Mouse (Mus musculus) cerebellum, adult 11-12 months (tissue): ENCODE measurements around the gene Tpmt.

Source experiments
- DNase-seq: peaks from one replicate; pipeline ENCODE4 v3.0.0; 2022

The Tpmt gene

DNA sequence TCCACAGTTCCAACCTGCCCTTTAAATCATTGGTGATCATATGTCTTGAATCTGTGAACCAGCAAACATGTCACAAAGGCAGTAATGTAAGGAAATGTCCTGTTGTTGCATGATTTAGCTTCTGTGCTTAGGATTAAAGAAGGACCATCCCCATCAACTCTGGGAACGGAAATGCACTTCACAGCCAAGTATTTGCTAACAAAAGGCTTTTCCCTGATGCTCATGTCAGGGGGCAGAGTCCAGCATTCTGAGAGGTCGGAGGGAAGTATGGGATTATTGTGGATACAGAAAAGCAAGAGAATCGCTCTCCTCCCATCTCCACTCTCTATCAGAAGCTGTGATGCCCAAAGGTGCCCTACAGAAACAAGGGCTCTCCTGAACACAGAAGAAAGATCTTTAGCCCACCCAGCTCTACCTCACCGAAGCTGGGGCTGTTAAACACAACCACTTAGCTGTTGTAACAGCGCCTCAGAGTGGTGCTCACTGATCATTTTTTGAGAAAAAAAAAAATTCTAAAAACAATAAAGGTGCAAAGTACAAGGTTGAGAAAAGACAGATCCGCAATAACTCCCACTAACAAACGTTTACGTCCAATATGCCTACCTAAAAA lies 2.4 kb downstream of the Tpmt start:
- no peak for DNase-seq

DNA sequence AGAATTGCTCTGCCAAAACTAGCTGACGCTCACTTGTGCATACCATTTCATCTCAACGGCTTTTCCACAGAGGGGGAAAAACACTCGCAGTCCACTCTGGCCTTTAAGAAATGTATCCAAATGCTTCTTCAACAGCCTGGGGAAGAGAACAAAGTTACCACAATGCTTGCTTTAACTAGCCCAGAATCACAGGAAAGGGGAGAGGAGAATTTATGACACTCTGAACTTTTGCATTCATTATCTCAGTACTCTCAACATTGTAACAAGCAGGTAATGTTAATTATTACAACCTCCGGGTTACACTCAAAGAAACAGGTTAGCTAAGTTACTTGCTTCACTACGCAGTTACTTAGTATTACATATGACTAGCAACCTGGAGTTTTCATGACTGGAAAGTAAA lies 4.5 kb downstream of the Tpmt start:
- DNase-seq: no peak

DNA sequence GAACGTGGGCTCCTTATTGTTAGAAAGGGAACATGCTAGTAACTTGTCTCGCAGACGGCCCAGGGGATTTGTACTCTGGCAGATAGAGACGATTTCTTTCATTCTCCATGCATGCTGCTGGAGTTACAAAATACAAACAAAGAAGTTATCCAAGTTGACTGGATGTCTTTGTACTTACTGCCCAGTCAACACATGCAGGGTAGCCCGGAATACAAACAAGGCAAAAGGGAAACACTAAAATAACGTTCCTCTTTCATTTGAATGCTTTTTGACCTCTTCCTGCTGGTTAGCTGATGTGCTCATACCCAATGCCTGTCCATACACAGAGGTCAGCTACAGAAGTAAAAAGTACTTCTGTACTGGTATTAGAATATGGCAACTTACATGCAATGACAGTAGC lies 6.6 kb downstream of the Tpmt start:
- DNase-seq: no peak

DNA sequence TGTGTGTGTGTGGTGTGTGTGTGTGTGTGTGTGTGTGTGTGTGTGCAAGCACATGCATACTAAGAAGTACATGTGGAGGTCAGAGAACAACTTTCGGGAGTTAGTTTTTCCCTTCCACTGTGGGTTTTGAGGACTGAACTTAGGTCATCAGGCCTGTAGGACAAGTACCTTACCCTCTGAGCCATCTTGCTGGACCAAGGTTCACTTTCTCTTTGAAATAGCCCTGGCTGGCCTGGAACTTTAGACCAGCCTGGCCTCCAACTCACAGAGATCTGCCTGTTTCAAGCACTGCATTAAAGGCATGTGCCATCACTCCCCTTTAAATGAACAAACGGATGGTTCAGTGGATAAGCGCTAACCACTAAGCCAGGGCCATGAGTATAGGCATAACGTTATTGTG lies 10.9 kb downstream of the Tpmt start:
- no peak for DNase-seq

DNA sequence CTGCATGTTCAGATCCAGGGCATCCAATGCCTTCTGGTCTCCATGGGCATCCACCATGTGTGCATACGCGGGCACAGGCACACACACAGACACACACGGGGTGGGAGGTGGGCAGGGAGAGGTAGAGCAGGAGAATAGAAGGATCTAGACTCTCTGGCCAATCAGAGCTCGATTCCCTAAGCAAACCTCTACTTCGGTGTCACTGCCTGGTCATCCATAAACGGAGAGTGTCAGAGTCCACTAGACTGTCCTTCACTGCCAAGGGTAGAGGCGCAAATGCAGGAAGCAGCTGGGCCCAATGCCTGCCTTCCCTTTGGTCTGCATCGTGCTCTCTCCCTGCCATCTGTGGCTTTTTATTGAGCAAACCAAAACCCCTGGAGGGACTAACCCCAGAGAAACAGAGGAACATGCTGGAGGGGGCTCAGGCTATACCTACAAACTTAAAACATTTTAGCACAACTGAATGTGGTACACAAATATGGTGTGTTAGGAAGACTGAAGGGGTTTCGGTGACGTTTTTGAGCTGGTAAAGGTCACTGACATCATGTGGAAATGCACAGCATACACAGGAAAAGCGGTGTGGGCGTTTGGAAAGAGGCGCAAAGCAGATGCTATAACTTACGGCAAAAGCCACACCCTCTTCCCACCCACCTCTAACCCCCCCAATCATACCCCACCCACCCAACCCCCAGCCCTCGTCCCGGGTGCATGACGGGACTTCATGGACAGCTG lies 14.0 kb downstream of the Tpmt start:
- no peak for DNase-seq

DNA sequence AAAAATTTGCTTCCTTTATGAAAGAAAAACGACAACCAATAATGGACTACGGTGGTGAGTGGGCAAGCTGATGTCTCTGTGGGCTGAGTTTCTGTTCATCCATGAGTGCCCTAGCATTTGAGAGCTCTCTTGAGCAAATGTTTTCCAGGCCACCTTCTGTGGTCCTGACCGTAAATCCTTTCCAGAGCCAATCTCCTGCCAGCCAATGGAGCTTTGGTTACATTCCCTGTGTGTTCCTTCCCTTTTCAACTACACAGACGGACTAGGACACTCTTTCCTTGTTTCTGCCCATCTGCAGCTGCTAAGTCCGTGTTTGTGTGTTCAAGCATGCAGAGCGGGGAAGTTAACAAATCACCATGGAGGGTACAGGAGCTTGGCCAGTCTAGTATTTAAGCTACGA lies 23.7 kb downstream of the Tpmt start:
- no peak for DNase-seq

DNA sequence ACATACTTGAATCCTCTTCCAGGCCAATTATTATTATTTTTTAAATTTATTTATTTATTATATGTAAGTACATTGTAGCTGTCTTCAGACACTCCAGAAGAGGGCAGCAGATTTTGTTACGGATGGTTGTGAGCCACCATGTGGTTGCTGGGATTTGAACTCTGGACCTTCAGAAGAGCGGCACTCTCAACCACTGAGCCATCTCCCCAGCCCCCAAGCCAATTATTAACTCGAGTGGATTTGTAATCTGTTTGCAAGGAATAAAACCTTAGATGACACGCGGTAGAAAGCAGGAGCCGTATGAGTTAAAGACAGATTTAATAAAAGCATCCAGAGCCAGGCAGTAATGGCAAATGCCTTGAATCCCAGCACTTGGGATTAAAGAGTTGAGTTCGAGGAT lies 24.8 kb downstream of the Tpmt start:
- no peak for DNase-seq

DNA sequence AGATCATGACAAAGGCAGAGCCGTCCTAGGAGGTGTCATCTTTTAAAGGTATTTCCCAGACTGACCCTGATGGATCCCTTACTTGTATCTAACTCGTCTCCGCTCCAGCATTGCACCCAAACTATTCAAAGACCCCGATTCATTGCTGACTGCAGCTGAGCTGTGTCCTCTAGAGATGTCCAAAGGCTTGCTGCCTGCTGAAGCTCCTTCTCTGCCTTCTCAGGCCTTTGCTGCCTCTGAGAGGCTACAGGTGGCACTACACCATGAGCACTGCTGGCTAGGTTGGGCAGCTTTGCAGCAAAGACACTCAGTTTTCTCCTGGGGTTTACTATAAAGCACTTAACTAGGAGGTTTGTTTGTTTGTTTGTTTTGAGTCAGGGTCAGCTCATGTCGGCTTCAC lies 27.3 kb downstream of the Tpmt start:
- DNase-seq: peak; percentile 48

DNA sequence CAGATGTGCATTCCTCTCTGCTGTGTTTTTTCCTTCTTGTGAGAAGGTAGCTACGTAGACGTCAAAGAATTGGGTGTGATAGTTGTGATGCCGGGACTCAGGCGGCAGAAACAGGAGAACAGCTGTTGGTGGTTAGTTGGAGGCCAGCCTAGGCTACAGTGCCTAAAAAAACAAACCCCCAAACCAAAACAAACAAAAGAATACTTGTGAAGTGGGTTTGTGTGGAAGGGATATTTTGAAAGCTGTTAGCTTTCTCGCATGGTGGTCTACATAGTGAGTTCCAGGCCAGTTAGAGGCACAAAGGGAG lies 29.4 kb downstream of the Tpmt start:
- DNase-seq: no peak

DNA sequence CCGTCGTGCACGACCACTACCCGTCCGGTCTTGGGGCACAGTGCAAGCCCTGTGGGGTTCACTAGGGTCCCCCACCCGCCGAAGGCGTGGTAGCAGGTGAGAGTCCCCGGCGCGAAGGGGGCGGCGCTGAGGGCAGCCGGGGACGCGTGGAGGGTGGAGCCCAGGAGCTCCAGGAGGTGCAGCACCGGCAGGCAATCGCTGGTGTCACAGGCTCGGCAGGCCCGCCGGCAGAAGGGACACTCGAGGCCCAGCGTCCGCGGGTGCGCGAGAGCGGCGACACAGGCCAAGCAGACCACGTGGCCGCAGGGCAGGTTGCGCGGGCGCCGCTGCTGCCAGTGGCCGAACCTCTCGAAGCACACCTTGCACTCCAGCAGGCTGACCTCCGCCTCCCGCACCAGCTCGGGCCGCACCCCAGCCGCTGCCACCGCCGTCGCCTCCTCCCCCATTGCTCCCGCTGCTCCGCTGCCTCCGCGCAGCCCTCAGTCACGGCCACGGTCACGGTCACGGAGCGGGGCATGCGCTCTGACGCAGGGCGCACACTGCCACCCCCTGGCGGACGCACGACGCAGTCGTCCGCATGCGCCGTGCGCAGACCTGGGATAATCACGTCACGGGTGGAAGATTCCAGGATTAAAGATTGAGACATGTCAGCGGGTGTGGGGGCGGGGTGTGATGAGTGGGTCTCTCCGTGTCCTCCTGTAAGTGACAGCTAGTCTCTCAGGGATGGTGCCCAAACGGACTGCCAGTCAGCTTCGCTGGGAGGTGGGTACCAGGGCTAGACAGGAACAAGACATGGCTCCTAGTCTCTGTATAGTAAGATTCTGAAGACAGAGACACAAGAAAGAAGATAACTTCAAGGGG lies 30.0 kb downstream of the Tpmt start, which contains the start of gene Nhlrc1:
Gene Nhlrc1, minus strand, starts transcription at position 517 of the 861 bp plus-strand sequence.
- peak; percentile 84 for DNase-seq

DNA sequence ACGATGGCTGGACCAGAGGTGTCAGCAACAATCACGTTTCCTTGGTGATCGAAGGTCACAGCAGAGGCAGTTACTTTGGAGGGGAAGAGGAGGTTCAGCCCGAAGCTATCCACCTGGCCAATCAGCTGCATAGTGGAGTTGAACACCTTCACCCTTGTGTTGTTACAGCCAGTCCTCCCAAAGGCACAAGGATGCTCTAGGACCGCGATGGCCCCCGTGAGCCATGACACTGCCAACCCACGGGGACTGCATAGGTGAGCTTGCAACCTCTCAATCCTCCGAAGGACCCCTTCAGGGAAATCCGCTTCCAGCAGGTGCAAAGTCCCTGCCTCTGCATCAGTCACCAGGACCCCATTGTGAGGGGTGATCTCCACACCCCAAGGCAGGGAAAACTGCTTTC lies 30.8 kb downstream of the Tpmt start:
- DNase-seq: no peak

DNA sequence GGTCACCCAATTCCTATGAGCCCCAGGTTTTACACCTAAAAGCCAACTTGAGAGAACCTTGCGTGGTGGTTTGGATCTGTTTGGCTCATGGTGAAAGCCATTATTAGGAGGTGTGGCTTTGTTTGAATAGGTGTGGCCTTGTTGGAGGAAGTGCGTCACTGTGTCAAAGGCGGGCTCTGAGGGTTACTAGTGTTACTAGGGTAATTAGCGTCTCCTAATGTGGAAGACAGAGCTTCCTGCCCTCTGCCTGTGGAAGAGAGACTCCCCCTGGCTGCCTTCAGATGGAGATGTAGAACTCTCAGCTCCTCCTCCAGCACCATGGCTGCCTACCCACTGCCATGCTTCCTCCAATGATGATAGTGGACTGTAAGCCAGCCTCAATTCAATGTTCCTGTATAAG lies 42.9 kb downstream of the Tpmt start:
- no peak for DNase-seq

DNA sequence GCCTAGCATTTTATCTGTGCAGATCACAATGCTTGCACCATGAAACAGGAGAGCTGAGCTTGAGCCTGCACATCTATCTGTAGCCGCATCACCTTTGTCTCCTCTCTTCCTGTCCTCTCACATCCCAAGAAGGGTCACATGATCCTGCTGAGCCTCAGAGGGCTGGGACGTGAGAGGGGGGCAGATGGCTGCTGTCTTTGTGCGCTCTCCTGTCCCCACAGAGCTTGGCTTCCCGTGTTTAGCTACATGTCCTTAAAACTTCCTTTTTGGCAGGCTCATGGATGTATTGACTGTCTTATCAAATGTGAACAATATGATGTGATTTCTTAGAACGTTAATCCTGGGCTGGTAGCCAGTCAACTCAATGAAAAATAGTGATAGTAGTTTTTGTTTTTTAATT lies 45.0 kb downstream of the Tpmt start:
- no peak for DNase-seq

DNA sequence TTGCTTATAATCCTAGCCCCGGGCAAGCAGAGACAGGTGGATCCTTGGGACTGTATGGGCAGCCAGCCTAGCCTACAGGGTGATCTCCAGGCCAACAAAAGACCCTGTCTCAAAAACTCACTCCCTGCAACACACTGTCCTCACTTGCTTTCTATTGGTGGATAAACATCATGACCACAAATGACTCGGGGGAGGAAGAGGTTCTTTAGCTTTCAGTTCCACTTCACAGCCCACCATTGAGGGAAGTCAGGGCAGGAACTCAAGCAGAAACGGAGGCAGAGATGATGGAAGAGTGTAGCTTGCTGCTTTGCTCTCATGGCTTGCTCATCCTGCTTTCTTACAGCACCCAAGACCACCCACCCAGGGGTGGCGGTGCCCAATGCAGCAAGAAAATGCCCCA lies 47.2 kb downstream of the Tpmt start:
- DNase-seq: no peak

DNA sequence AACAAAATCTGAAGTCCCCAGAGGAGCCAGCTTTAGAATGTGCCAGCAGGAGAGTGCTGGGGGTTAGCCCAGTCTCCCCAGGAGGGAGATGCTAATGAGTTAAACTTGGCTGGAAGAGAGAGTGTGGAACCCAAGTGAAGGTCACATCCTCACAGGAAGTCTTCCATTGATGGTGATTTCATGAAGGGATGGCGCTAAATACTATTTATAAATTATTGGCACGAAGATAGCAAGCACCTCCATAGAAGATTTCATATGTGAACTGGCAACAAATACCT lies 51.3 kb downstream of the Tpmt start:
- peak; percentile 74 for DNase-seq

DNA sequence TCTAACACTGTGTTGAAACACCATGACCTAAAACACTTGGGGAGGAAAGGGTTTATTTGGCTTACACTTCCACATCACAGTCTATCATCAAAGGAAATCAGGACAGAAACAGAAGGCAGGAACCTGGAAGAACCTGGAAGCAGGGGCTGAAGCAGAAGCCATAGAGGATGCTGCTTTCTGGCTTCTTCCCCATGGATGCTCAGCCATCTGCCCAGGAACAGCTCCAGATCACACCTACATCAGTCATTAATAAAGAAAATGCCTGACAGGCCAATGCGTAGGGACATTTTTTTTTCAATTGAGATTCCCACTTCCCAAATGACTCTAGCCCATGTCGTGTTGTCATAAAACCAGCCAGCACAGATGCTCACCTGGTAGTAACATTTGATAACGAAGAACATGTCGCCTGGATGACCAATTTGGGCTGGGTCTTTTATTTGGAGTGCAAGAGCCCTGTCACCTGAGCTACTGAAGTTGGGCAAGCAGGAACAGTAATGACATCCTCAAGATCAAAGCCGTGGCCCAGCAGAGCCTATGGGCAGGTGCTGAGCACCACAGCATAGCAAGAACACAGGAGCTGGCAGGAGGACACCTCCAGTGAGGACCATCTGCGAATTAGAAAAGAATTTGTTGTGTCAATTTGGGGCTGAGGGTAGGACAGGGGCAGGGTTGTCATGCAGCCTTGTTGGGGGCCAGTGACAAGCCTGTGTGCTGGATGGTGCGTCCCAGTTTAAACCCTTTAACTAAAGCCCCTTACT lies 51.8 kb downstream of the Tpmt start:
- peak; percentile 69 for DNase-seq

DNA sequence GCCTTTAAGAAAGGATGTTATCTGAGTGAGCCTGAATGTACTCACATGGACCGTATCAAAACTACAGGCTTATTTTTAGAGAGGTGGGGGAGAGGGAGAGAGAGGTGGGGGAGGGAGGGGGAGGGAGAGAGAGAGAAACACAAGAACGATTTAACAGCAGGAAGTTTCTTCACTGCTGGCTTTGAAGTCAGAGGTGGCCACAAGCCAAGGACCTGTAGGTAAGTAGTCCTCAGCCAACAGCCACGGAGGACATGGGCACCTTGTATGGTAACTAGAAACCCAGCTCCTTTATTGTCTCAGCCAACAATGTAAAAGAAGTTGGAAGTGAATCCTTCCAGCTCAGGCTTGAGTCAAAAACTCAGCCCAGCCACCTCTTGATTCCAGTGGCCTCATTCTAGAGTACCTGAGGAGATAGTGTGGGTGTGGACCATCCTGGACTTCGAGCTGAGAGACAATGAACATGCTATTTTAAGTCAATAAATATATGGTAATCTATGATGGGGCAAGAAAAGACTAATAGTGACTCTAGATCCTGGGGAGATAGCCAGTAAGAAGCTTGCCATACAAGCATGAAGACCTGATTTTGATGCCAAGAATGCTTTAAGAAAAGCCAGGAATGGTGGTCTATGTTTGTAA lies 54.0 kb downstream of the Tpmt start:
- DNase-seq: peak; percentile 35

DNA sequence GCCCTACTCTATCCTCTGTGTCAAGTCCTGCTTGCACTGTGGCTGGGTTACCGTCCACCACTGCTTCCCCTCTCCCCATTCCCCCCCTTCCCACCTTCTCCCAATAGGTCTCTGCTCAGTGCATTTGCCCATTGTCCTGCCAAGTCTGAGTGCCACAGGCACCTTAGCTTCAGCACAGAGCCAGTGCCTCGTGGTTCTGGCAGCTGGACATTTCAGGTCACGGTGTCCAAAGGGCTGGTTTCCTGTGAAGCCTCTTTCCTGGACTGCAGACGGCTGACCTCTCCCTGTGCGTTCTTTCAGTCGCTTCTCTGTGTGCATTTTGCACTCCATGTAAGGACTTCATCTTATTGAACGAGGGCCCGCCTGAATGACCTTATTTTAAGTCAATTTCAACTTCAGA lies 56.6 kb downstream of the Tpmt start:
- no peak for DNase-seq

DNA sequence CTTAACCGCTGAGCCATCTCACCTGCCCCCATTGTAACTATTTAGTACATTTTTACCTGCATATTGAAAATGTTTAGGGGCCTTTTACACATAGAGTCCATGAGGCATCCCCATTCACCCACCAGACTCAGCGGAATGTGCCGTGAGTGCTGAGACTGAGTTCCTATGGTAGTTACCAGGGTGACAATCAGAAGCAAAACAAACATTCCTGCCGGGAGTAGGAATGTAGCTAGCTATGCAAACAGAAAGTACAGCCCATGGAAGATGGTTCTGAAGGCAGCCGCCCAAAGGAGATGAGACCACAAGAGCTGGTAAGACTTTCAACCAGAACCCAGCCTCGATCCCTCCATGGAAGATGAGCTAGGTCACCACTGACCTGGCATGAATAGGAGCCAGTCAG lies 58.3 kb downstream of the Tpmt start:
- DNase-seq: no peak

DNA sequence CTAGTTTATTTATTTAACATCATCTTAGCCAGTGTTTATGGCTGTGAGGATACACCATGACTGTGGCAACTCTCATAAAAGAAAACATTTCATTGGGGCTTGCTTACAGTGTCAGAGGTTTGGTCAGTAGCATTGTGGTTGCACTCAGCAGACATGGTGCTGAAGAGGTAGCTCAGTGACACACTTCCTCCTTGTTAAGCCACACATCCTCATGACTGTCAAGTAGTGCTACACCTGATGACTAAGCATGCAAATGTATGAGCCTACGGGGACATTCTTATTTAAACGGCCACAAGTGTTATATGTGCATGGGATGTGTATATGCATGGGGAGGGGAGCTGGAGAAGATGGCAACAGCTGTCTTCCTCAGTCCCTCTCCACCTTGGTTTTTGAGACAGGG lies 60.7 kb downstream of the Tpmt start:
- DNase-seq: no peak

DNA sequence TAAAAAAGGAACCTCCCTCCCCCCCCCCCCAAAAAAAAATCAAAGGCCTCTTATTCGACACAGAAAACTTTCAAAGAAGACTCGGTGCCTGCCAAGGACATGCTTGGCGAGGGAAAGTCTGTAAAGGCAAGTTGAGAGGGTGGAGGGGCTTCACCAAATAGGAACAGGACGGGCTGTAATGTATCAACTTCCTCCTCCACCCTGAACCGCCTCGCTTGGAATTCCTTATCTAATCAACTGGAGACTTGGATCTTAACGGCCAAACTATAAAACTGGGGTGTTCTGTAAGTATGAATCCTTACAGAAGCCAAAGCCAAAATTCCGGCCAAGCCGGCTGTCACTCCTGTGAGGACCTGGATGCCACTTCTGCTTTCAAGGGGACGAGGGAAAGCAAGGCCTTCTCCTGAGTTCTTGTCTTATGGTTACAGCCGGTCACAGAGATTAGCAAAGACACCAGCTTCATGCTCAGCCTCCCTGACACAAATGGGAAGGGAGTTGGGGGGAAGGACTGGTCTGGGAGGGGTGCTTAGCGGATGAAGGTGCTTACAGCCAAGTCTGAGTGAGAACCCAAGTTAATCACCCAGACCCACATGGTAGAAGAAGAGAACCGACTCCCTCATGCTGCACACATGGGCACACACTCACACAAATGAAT lies 64.6 kb downstream of the Tpmt start:
- DNase-seq: no peak

DNA sequence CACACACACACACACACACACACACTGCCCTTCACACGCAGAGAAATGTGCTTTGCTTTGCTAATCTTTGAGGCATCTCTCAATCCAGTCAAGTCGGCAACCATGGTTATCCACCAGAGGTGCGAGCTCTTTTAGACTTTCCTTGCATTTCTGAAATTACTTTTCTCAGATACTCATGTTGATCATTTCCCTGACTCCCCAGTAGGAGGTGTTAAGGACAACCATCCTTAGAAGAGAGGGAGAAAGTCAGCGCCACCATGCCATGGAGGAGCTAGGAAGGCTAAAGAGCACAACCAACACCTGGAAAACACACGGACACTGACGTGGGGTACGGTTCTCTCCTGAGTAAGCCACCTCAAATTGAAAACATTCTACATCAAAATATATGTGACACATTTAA lies 68.0 kb downstream of the Tpmt start:
- DNase-seq: no peak

DNA sequence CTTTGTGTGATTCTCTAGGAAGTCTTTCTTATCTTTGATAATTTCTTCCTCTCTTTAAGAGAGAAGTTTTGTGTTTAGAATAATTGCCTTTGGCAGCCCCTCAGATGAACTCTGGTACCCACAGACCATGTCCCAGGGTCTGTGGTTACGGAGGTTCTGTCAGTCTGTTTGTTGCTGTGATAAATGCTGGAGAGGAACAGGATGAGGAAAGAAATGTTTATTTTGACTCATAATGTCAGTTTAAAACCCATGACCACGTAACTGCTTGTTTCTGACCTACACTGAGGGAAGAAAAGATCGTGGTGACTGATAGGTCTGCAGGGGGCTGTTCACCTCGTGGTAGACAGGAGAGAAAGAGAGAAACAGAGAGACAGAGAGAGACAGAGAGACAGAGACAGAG lies 68.6 kb downstream of the Tpmt start:
- DNase-seq: no peak
